Mouse (Mus musculus): ENCODE results near the gene Trim71. TPM values are rescaled to one million over a fixed set of nuclear protein-coding genes. Genes with fewer than 3 reads are reported as not detected.
A peak's percentile ranks its signal among the peaks of the same experiment; 100 is the strongest.

Gene Trim71
- polyA plus RNA-seq, 1 experiment from 2014 or later, result 1.6 TPM

DNA sequence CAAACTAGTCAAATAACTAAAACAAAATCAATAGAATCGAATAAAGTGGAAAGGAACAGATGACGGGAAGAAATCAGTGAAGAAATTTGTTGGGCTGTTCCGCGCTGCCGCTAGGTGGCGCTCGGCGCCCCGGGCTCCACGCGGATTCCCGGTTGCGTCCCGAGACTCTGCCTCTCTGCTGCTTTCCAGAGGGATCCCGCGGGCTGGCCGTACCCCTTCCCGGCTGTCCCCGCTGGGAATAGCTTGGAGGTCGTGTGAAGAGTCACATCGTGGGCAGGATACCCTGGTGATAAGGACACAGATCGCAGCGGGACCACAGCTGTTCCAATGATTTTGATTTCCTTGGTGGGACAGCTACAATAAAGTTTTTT is 19.6 kb upstream of the Trim71 start:
- peak overlapping the region; percentile 27 for H3K4me3 ChIP-seq (ENCODE audit: low read depth, low read length)
- peak overlapping the region; percentile 68 for H3K4me2 ChIP-seq (ENCODE audit: low read depth, low read length, severe bottlenecking)
- DNase-seq (ENCODE audit: low spot score) (peak; percentile 88), ATAC-seq (replicated peaks; ENCODE audit: low FRiP score) (peak; percentile 77)
- no peaks in the 10 kb centered on the region for H3K27me3 ChIP-seq (ENCODE audit: control insufficient read depth, insufficient read depth, low read length)
- WGBS, result under 1% methylated on average over 23 of the region's 23 CpGs
- no peaks in the 10 kb centered on the region for H3K9me3 ChIP-seq (ENCODE audit: control insufficient read depth, low read length)
- H3K9ac ChIP-seq (ENCODE audit: low read length), result 0 out of 2 replicates have a peak overlapping the region, but pooled peaks have one; percentile 35
- no peaks in the 10 kb centered on the region for H3K36me3 ChIP-seq (ENCODE audit: control insufficient read depth, insufficient read depth, low read length)
- peak overlapping the region; percentile 77 for H3K27ac ChIP-seq (ENCODE audit: low read depth, low read length)
- peaks cover 2% of the 10 kb centered on the region; the same call in 1 of the 2 replicates for H3K4me1 ChIP-seq (replicated peaks; ENCODE audit: control insufficient read depth, insufficient read depth, low read length)

- Histone ChIP-seq H3K36me3 (ENCODE audit: control insufficient read depth, insufficient read depth, low read length) (no peaks in the 10 kb centered on the region), H3K4me3 (ENCODE audit: low read depth, low read length) (no peak overlapping the region), H3K4me1 (replicated peaks; ENCODE audit: control insufficient read depth, insufficient read depth, low read length) (no peaks in the 10 kb centered on the region), H3K27me3 (ENCODE audit: control insufficient read depth, insufficient read depth, low read length) (no peaks in the 10 kb centered on the region), H3K27ac (ENCODE audit: low read depth, low read length) (no peak overlapping the region), H3K4me2 (ENCODE audit: low read depth, low read length, severe bottlenecking) (no peak overlapping the region), H3K9me3 (ENCODE audit: control insufficient read depth, low read length) (no peaks in the 10 kb centered on the region), H3K9ac (ENCODE audit: low read length) (no peak overlapping the region)
- ATAC-seq (replicated peaks; ENCODE audit: low FRiP score) (no peak), DNase-seq (ENCODE audit: low spot score) (no peak)
- 89% methylated on average over 11 of the region's 11 CpGs for WGBS
These were observed 14.5 kb upstream of the Trim71 start for GRCm38 (mm10) chr9:114578646-114579045.

DNA sequence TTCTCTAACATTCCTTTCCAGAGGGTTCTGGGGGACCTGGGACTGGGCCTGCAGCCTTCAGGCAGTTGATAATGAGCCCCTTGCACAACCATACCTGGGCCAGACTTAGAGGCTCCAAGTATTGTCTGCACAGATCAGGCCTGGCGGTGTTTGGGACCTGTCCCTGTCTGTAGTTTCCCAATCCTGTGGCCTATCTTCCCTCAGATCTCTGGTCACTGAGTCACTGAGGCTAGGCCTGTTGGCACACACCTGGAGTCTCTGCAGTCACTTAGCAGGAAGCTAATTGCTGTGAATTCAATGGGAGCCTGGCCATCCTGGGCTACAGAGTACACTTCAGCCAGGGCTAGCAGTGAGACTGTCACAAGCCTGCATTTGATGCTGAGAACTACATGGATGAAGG is 11.8 kb upstream of the Trim71 start:
- H3K4me1 ChIP-seq (replicated peaks; ENCODE audit: control insufficient read depth, insufficient read depth, low read length), result no peaks in the 10 kb centered on the region
- DNase-seq (ENCODE audit: low spot score) (no peak), ATAC-seq (replicated peaks; ENCODE audit: low FRiP score) (no peak)
- H3K9ac ChIP-seq (ENCODE audit: low read length), result no peak overlapping the region
- WGBS, result 82% methylated on average over 1 of the region's 1 CpGs
- H3K36me3 ChIP-seq (ENCODE audit: control insufficient read depth, insufficient read depth, low read length), result no peaks in the 10 kb centered on the region
- no peaks in the 10 kb centered on the region for H3K27me3 ChIP-seq (ENCODE audit: control insufficient read depth, insufficient read depth, low read length)
- H3K4me3 ChIP-seq (ENCODE audit: low read depth, low read length), result no peak overlapping the region
- no peaks in the 10 kb centered on the region for H3K9me3 ChIP-seq (ENCODE audit: control insufficient read depth, low read length)
- H3K27ac ChIP-seq (ENCODE audit: low read depth, low read length), result no peak overlapping the region
- no peak overlapping the region for H3K4me2 ChIP-seq (ENCODE audit: low read depth, low read length, severe bottlenecking)

- WGBS, result 65% methylated on average over 5 of the region's 5 CpGs
- ATAC-seq (replicated peaks; ENCODE audit: low FRiP score), result no peak
These were observed 9.4 kb upstream of the Trim71 start for GRCm38 (mm10) chr9:114573528-114573927.

GRCm38 (mm10) chr9:114568682-114569474 is 4.7 kb upstream of the Trim71 start:
- Histone ChIP-seq H3K27ac (ENCODE audit: low read depth, low read length) (no peak overlapping the region), H3K4me3 (ENCODE audit: low read depth, low read length) (no peak overlapping the region), H3K9me3 (ENCODE audit: control insufficient read depth, low read length) (no peaks in the 10 kb centered on the region), H3K4me2 (ENCODE audit: low read depth, low read length, severe bottlenecking) (no peak overlapping the region), H3K9ac (ENCODE audit: low read length) (no peak overlapping the region), H3K4me1 (replicated peaks; ENCODE audit: control insufficient read depth, insufficient read depth, low read length) (no peaks in the 10 kb centered on the region; the same call in 1 of the 2 replicates), H3K36me3 (ENCODE audit: control insufficient read depth, insufficient read depth, low read length) (no peaks in the 10 kb centered on the region), H3K27me3 (ENCODE audit: control insufficient read depth, insufficient read depth, low read length) (no peaks in the 10 kb centered on the region)
- 87% methylated on average over 5 of the region's 5 CpGs for WGBS
- no peak for ATAC-seq (replicated peaks; ENCODE audit: low FRiP score)
- no peak for DNase-seq (ENCODE audit: low spot score)

More at GRCm38 (mm10) chr9:114573528-114573927, 9.4 kb upstream of the Trim71 start:
- Histone ChIP-seq H3K27ac (ENCODE audit: low read depth, low read length) (no peak overlapping the region), H3K4me2 (ENCODE audit: low read depth, low read length, severe bottlenecking) (no peak overlapping the region), H3K4me3 (ENCODE audit: low read depth, low read length) (no peak overlapping the region), H3K36me3 (ENCODE audit: control insufficient read depth, insufficient read depth, low read length) (no peaks in the 10 kb centered on the region), H3K4me1 (replicated peaks; ENCODE audit: control insufficient read depth, insufficient read depth, low read length) (no peaks in the 10 kb centered on the region), H3K9ac (ENCODE audit: low read length) (no peak overlapping the region), H3K9me3 (ENCODE audit: control insufficient read depth, low read length) (no peaks in the 10 kb centered on the region), H3K27me3 (ENCODE audit: control insufficient read depth, insufficient read depth, low read length) (no peaks in the 10 kb centered on the region)
- DNase-seq (ENCODE audit: low spot score), result no peak

- WGBS, result 0% methylated on average over 10 of the region's 10 CpGs
- DNase-seq (ENCODE audit: low spot score), result peak; percentile 66
These were observed 498 bp upstream of the Trim71 start for GRCm38 (mm10) chr9:114564667-114565066.

GRCm38 (mm10) chr9:114562919-114563751 is 1.0 kb downstream of the Trim71 start:
- DNase-seq (ENCODE audit: low spot score) (peak; percentile 80), ATAC-seq (replicated peaks; ENCODE audit: low FRiP score) (peak; percentile 28)
- H3K4me3 ChIP-seq (ENCODE audit: low read depth, low read length), result peak overlapping the region; percentile 71
- peaks cover 11% of the 10 kb centered on the region for H3K27me3 ChIP-seq (ENCODE audit: control insufficient read depth, insufficient read depth, low read length)
- no peaks in the 10 kb centered on the region for H3K9me3 ChIP-seq (ENCODE audit: control insufficient read depth, low read length)
- no peaks in the 10 kb centered on the region for H3K36me3 ChIP-seq (ENCODE audit: control insufficient read depth, insufficient read depth, low read length)
- under 1% methylated on average over 106 of the region's 122 CpGs for WGBS
- H3K27ac ChIP-seq (ENCODE audit: low read depth, low read length), result peak overlapping the region; percentile 84
- peak overlapping the region; percentile 86 for H3K9ac ChIP-seq (ENCODE audit: low read length)
- H3K4me2 ChIP-seq (ENCODE audit: low read depth, low read length, severe bottlenecking), result peak overlapping the region; percentile 92
- peaks cover 9% of the 10 kb centered on the region for H3K4me1 ChIP-seq (replicated peaks; ENCODE audit: control insufficient read depth, insufficient read depth, low read length)

More at GRCm38 (mm10) chr9:114564667-114565066, 498 bp upstream of the Trim71 start:
- Histone ChIP-seq H3K4me3 (ENCODE audit: low read depth, low read length) (peak overlapping the region; percentile 71), H3K27ac (ENCODE audit: low read depth, low read length) (peak overlapping the region; percentile 84; the same call in 1 of the 2 replicates), H3K36me3 (ENCODE audit: control insufficient read depth, insufficient read depth, low read length) (no peaks in the 10 kb centered on the region), H3K27me3 (ENCODE audit: control insufficient read depth, insufficient read depth, low read length) (peaks cover 11% of the 10 kb centered on the region), H3K9me3 (ENCODE audit: control insufficient read depth, low read length) (no peaks in the 10 kb centered on the region), H3K4me2 (ENCODE audit: low read depth, low read length, severe bottlenecking) (peak overlapping the region; percentile 92), H3K4me1 (replicated peaks; ENCODE audit: control insufficient read depth, insufficient read depth, low read length) (peaks cover 9% of the 10 kb centered on the region), H3K9ac (ENCODE audit: low read length) (peak overlapping the region; percentile 86)
- no peak for ATAC-seq (replicated peaks; ENCODE audit: low FRiP score)

GRCm38 (mm10) chr9:114562031-114562918 is 1.9 kb downstream of the Trim71 start:
- no peaks in the 10 kb centered on the region for H3K9me3 ChIP-seq (ENCODE audit: control insufficient read depth, low read length)
- 0 out of 2 replicates have a peak overlapping the region, but pooled peaks have one; percentile 31 for H3K27ac ChIP-seq (ENCODE audit: low read depth, low read length)
- peak overlapping the region; percentile 86 for H3K9ac ChIP-seq (ENCODE audit: low read length)
- under 1% methylated on average over 95 of the region's 101 CpGs for WGBS
- H3K4me2 ChIP-seq (ENCODE audit: low read depth, low read length, severe bottlenecking), result peak overlapping the region; percentile 92
- H3K4me1 ChIP-seq (replicated peaks; ENCODE audit: control insufficient read depth, insufficient read depth, low read length), result peaks cover 9% of the 10 kb centered on the region
- ATAC-seq (replicated peaks; ENCODE audit: low FRiP score) (peak; percentile 25), DNase-seq (ENCODE audit: low spot score) (peak; percentile 74)
- peak overlapping the region; percentile 71 for H3K4me3 ChIP-seq (ENCODE audit: low read depth, low read length)
- H3K27me3 ChIP-seq (ENCODE audit: control insufficient read depth, insufficient read depth, low read length), result peaks cover 11% of the 10 kb centered on the region
- no peaks in the 10 kb centered on the region for H3K36me3 ChIP-seq (ENCODE audit: control insufficient read depth, insufficient read depth, low read length)
